Mouse (Mus musculus) liver, embryonic 14.5 days (tissue): ENCODE data around the gene Armc7. TPM values are rescaled to one million over a fixed set of nuclear protein-coding genes. Genes with fewer than 3 reads are reported as not detected.
"Not testable (repeated sequence)": the region's sequence is repeated elsewhere in the genome, so short reads cannot be mapped to it uniquely, and the experiment has no call there.

Experiments used
- ATAC-seq: fragments of 200-750 bp; cut with Nextera tagmentation; 2 replicates; pipeline ENCODE4 v1.8.0; 2017; ENCODE audit warnings: moderate number of reproducible peaks, mild to moderate bottlenecking, moderate library complexity; ENCODE audit not compliant: insufficient read depth
- DNase-seq, 3 experiments: peaks; one replicate each; pipeline ENCODE4 v3.0.0-alpha.2; 2012 to 2013; ENCODE audit warnings: low read depth in 3 of 3, low spot score in 3 of 3
- H3K27ac ChIP-seq: fragments of 300-500 bp; sonication (generic); 2 replicates; pipeline ENCODE4 v1.5.1; 2014; ENCODE audit warnings: moderate library complexity, mild to moderate bottlenecking, control low read depth, inconsistent platforms
- H3K27me3 ChIP-seq: fragments of 300-500 bp; sonication (generic); 2 replicates; pipeline ENCODE4 v1.6.1; 2014; ENCODE audit warnings: mild to moderate bottlenecking, low read length, moderate library complexity; ENCODE audit not compliant: control insufficient read depth, insufficient read depth
- H3K36me3 ChIP-seq: fragments of 300-500 bp; sonication (generic); replicated peaks from 2 replicates; pipeline ENCODE4 v1.6.1; 2014; ENCODE audit warnings: low read depth; ENCODE audit not compliant: control insufficient read depth, insufficient read depth
- H3K4me1 ChIP-seq, 2 experiments: fragments of 200-500 bp in 1 of 2; fragments of 300-500 bp in 1 of 2; sonication (generic) in 1 of 2; replicated peaks; 2 replicates each; pipeline ENCODE4 v1.6.1; 2012 to 2014; ENCODE audit warnings: antibody characterized with exemption in 1 of 2, inconsistent platforms in 1 of 2, low read length in 1 of 2; ENCODE audit not compliant: control insufficient read depth in 2 of 2, insufficient read depth in 2 of 2
- H3K4me2 ChIP-seq: fragments of 300-500 bp; sonication (generic); 2 replicates; pipeline ENCODE4 v1.6.1; 2014; ENCODE audit warnings: low read depth, mild to moderate bottlenecking, control low read depth, moderate library complexity
- H3K4me3 ChIP-seq, 2 experiments: fragments of 200-500 bp in 1 of 2; fragments of 300-500 bp in 1 of 2; sonication (generic) in 1 of 2; 2 replicates each; pipeline ENCODE4 v1.5.1; 2012 to 2014; ENCODE audit warnings: low read depth in 2 of 2, low read length in 2 of 2, mild to moderate bottlenecking in 2 of 2, control low read depth in 1 of 2, inconsistent platforms in 1 of 2, moderate library complexity in 1 of 2; ENCODE audit not compliant: insufficient read depth in 1 of 2
- H3K9ac ChIP-seq: fragments of 300-500 bp; sonication (generic); replicated peaks from 2 replicates; pipeline ENCODE4 v1.6.1; 2014; ENCODE audit warnings: mild to moderate bottlenecking, control low read depth, moderate library complexity
- H3K9me3 ChIP-seq: fragments of 300-500 bp; sonication (generic); 2 replicates; pipeline ENCODE4 v1.6.1; 2016; ENCODE audit warnings: low read length, mixed read lengths; ENCODE audit not compliant: control insufficient read depth
- CTCF ChIP-seq: IDR thresholded peaks from 2 replicates; pipeline ENCODE4 v1.5.1; 2016; ENCODE audit warnings: antibody characterized with exemption, low read depth, control low read depth
- EP300 ChIP-seq: IDR thresholded peaks from 2 replicates; pipeline ENCODE4 v1.6.1; 2016; ENCODE audit warnings: antibody characterized with exemption, low read depth
- WGBS: fragments of 180-500 bp; shearing (Covaris S2); extraction: QIAGEN DNeasy Blood & Tissue Kit; methylation state at CpG from one replicate; pipeline ENCODE4 v1.1.7; 2014; ENCODE audit not compliant: insufficient replicate concordance; 5-methylcytosine and 5-hydroxymethylcytosine counted together
- polyA plus RNA-seq, 2 experiments: library from polyadenylated mRNA; depleted of rRNA in 1 of 2; stranded (reverse) in 1 of 2; unstranded in 1 of 2; fragments of >200 nt; fragmentation: Nextera tagmentation in 1 of 2; extraction: Ambion mirVana in 1 of 2; gene quantifications; 2 replicates each; pipeline versions ENCODE4 v1.2.1 to v1.2.3; 2012 to 2014

Armc7 gene
- polyA plus RNA-seq, 2 experiments, result 2.1 to 2.2 TPM

GRCm38 (mm10) chr11:115453306-115453705 lies 22.2 kb upstream of the Armc7 start:
- 64% methylated on average over 4 of the region's 4 CpGs for WGBS
- Histone ChIP-seq H3K9ac (no peak overlapping the region), H3K4me3 (no peak overlapping the region), H3K27ac (no peak overlapping the region), H3K36me3 (no peaks in the 10 kb centered on the region), H3K4me1 (peaks cover 0 to 12% of the 10 kb centered on the region in 2 experiments; a peak in 2 of 4 replicates), H3K27me3 (no peaks in the 10 kb centered on the region), H3K9me3 (no peaks in the 10 kb centered on the region), H3K4me2 (no peak overlapping the region)
- no peak for TF ChIP-seq EP300
- ATAC-seq (no peak), DNase-seq (no peak)

- not testable (repeated sequence) for DNase-seq, H3K36me3 ChIP-seq, H3K9me3 ChIP-seq, ATAC-seq, H3K27ac ChIP-seq, H3K4me1 ChIP-seq, H3K9ac ChIP-seq, H3K4me2 ChIP-seq, H3K27me3 ChIP-seq, H3K4me3 ChIP-seq
- peak; percentile 28; the same call in 1 of the 2 replicates for TF ChIP-seq CTCF
- 65% methylated on average over 6 of the region's 6 CpGs for WGBS
Observed at GRCm38 (mm10) chr11:115454822-115455221, 20.6 kb upstream of the Armc7 start.

GRCm38 (mm10) chr11:115455619-115456018 lies 19.8 kb upstream of the Armc7 start:
- TF ChIP-seq CTCF (peak; percentile 53), EP300 (no peak)
- H3K36me3 ChIP-seq, result no peaks in the 10 kb centered on the region
- no peak overlapping the region for H3K4me3 ChIP-seq
- H3K27me3 ChIP-seq, result no peaks in the 10 kb centered on the region; the same call in 1 of the 2 replicates
- ATAC-seq (no peak), DNase-seq (no peak)
- H3K4me2 ChIP-seq, result no peak overlapping the region
- no peaks in the 10 kb centered on the region for H3K4me1 ChIP-seq
- WGBS, result 78% methylated on average over 15 of the region's 15 CpGs
- H3K9me3 ChIP-seq, result no peaks in the 10 kb centered on the region
- no peak overlapping the region for H3K9ac ChIP-seq
- H3K27ac ChIP-seq, result no peak overlapping the region

GRCm38 (mm10) chr11:115456182-115456581 lies 19.3 kb upstream of the Armc7 start:
- H3K27ac ChIP-seq, result no peak overlapping the region
- 69% methylated on average over 5 of the region's 5 CpGs for WGBS
- TF ChIP-seq CTCF (no peak), EP300 (no peak)

GRCm38 (mm10) chr11:115457405-115457804 lies 18.1 kb upstream of the Armc7 start:
- no peaks in the 10 kb centered on the region for H3K4me1 ChIP-seq
- no peak overlapping the region for H3K27ac ChIP-seq
- no peaks in the 10 kb centered on the region for H3K9me3 ChIP-seq
- no peak for DNase-seq
- H3K4me3 ChIP-seq, result no peak overlapping the region
- 37% methylated on average over 6 of the region's 6 CpGs for WGBS
- 0 out of 2 replicates have a peak, but pooled peaks have one; percentile 23 for ATAC-seq
- no peak overlapping the region for H3K9ac ChIP-seq
- no peaks in the 10 kb centered on the region; the same call in 1 of the 2 replicates for H3K27me3 ChIP-seq
- no peak for TF ChIP-seq EP300
- no peak for TF ChIP-seq CTCF
- H3K36me3 ChIP-seq, result no peaks in the 10 kb centered on the region
- H3K4me2 ChIP-seq, result no peak overlapping the region

More at GRCm38 (mm10) chr11:115456182-115456581, 19.3 kb upstream of the Armc7 start:
- Histone ChIP-seq H3K9me3 (no peaks in the 10 kb centered on the region), H3K4me1 (no peaks in the 10 kb centered on the region), H3K4me3 (no peak overlapping the region), H3K36me3 (no peaks in the 10 kb centered on the region), H3K27me3 (no peaks in the 10 kb centered on the region; the same call in 1 of the 2 replicates), H3K4me2 (no peak overlapping the region), H3K9ac (no peak overlapping the region)
- no peak for ATAC-seq
- no peak for DNase-seq
